Mouse (Mus musculus) adrenal gland, adult 18-20 months (tissue): ENCODE measurements around the gene Cdh23. TPM values are rescaled to one million over a fixed set of nuclear protein-coding genes. Genes with fewer than 3 reads are reported as not detected.

Experiments
- DNase-seq, 2 experiments: peaks; one replicate each; pipeline ENCODE4 v3.0.0; 2021 to 2022; ENCODE audit warnings: low spot score in 2 of 2
- total RNA-seq, 2 experiments: library from RNA; stranded (reverse); gene quantifications; 1 replicate in 1 of 2; 2 replicates in 1 of 2; pipeline ENCODE4 v1.2.3; 2021

Gene Cdh23
- total RNA-seq, 2 experiments from 2014 or later: 1.3 to 1.8 TPM

GRCm38 (mm10) chr10:60289216-60289615, 407.1 kb downstream of the Cdh23 start:
- DNase-seq: no peak

- no peak for DNase-seq
Measured at GRCm38 (mm10) chr10:60287726-60288125, 408.6 kb downstream of the Cdh23 start.

GRCm38 (mm10) chr10:60287161-60287560, 409.1 kb downstream of the Cdh23 start:
- no peak for DNase-seq

DNA sequence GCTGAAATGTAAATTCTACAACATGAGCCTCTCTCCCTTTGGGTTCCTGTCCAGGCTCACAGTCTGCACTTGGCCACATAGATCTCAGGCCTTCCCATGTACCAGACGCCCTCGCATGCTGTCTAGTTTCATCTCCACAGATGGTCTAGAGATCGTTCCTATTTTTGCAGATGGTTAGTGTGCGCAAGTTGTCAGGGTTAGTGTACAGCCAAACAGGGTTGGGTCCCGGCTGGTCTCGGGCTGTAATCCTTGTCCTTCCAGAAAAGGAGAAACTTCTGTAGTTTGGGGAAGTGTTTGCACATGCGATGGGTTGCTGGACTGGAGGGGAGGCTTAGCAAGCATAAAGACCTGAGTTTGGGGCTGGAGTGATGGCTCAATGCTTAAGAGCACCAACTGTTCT, 409.7 kb downstream of the Cdh23 start:
- no peak for DNase-seq

DNA sequence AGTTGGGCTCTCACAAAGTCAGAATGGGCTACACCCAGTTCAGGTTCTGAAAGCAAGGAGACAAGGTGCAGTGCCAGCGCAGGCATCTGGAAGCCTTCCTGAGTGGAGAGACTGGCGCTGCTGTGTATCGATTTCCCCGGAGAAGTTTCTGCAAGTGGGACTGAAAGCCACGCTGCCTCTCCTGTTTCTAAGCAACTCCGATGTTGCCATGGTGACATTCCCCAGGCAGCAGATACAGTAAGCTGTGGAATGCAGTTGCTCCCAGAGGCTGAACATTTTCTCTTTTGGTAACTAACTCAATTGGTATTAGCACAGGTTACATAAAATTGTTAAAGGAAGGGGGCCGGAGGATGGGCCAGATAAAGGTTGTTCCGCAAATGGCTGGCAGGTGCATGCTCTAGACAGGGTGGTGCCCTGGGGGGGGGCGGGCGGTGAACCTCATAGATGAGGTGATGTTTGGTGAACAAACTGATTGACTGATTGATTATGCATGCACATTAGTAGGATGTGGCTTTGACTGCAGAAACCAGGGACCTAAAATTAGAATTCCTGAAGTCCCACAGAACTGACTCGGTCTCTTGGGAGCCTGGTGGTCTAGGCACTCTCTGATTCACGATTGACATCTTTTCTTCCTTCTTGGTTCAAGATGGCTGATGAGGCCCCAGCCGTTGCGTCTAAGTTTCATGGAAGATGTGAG, 410.5 kb downstream of the Cdh23 start:
- no peak for DNase-seq

GRCm38 (mm10) chr10:60285183-60285582, 411.1 kb downstream of the Cdh23 start:
- DNase-seq: no peak

- DNase-seq: no peak
Measured at GRCm38 (mm10) chr10:60284676-60285111, 411.6 kb downstream of the Cdh23 start.

DNA sequence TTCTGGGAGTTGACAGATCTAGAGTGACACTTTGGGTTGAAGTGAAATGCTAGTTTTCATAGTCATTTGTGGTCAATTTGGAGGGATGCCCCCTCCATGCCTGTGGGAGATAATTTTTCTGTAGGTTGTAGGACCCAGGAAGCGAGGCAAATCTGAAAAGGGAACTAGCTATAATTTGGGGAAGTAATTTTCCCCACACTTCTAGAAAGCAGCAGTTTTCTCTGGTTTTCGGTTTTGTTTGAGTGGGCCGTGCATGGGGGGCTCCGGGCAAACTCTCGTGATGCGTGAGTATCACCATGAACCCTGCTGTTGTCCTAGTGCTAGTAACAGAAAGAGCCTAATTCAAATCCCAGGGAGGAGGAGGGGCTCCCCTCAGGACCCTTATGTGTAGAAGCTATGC, 412.0 kb downstream of the Cdh23 start:
- DNase-seq: no peak

- DNase-seq: no peak
Measured at GRCm38 (mm10) chr10:60282116-60283014, 413.9 kb downstream of the Cdh23 start.

DNA sequence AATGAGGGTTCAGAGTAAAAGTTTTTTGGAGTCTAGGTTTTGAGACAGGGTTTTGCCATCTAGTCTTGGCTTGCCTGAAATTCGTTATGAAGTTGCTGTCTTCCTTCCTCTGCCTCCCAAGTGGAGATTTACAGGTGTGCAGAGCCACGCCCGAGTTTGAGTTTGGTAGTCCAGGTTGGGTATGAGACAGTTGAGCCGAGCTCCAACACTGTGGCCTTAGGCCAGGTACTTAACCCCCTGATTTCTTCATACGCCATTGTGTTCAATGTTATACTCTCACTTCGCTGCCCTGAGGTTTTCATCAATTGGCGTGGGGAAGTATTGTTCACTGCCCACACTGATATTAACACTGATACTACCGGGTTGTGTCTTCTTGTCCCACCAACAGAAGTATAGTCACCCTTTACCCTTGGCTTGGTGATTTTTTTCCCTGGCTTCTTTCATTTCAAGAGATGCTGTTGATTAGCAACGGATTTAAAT, 414.7 kb downstream of the Cdh23 start:
- no peak for DNase-seq

- no peak for DNase-seq
Measured at GRCm38 (mm10) chr10:60280353-60280752, 415.9 kb downstream of the Cdh23 start.

GRCm38 (mm10) chr10:60279941-60280301, 416.4 kb downstream of the Cdh23 start:
- DNase-seq: peak in 1 of 2 experiments; percentile 61

- DNase-seq: no peak
Measured at GRCm38 (mm10) chr10:60279290-60279940, 416.9 kb downstream of the Cdh23 start.

DNA sequence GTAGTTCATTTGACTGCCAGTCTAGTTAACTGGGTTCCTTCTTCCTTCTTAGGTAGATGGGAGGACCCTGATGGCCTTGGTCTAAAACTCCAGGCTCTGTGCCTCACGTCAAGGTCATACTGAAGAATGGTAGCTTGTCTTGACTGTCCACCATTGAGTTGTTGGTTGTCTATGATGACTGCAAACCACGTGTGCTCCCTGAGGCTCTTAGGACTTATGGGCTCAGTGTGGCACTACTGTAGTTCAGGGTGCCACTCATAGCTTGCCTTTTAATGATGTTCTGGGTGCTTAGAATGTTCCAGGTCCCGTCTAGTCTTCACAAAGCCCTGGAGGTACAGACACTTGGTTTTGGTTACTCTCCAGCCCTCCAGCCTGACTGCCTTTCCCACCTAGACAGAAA, 417.5 kb downstream of the Cdh23 start:
- DNase-seq: no peak

GRCm38 (mm10) chr10:60278006-60278399, 418.3 kb downstream of the Cdh23 start:
- no peak for DNase-seq

DNA sequence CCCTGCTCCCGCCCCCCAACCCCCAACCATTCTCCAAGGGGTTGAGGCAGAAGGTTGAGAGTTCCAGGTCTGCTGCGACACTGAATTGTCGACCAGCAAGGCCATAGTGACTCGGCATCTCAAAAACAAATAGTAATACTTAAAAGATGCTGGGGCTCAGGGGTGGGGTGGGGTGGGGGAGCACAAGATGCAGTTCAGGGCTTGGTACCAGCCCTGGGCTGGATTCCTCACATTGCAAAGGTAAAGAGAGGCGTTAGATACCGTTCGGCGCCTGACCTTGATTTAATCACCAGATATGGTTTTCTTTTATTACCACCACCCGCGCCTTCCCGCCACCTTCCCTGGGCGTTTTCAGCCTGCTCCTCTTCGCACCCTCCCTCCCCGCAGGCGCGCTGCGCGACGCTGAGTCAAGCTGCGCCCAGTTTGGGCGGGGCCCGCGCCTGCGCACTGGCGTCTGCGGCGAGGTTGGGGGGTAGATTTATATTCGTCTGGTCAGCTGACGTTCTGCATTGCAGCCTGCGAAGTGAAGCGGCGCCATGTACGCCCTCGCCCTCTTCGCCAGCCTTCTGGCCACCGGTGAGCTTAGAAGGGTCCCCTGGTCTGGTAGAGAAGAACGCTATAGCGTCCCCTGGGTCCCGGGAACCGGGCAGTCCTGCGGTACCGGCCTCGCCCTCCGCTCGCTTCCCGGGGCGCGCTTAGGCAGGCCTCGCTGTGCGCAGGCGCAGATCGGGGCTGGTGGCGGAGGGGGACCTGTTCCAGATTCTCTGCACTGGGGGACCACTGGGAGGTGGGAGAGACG, 418.9 kb downstream of the Cdh23 start, which contains the start of gene Psap:
Gene Psap (plus strand): TSS at position 421 of the 799 bp plus-strand sequence.
- DNase-seq: peak; percentile 96 to 98

DNA sequence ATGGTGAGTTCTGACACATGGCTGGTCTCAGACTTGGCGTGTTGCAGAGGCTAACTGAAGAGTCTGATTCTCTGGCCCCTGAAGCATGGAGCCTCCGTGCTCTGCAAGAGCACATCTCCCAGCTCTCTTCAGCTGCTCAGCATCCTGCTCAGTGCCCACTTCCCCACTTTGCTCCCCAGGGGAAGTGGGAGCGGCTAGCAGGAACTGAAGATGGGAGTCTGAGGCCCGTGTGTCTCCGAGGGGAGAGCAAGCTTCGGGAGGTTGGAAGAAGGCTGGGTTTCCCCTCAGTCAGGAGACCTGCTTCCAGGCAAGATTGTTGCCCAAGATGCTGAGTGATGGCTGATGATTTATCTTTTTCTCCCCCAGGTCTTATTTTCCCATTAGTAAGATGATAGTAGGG, 422.9 kb downstream of the Cdh23 start:
- no peak for DNase-seq

GRCm38 (mm10) chr10:60272241-60272640, 424.0 kb downstream of the Cdh23 start:
- no peak for DNase-seq

DNA sequence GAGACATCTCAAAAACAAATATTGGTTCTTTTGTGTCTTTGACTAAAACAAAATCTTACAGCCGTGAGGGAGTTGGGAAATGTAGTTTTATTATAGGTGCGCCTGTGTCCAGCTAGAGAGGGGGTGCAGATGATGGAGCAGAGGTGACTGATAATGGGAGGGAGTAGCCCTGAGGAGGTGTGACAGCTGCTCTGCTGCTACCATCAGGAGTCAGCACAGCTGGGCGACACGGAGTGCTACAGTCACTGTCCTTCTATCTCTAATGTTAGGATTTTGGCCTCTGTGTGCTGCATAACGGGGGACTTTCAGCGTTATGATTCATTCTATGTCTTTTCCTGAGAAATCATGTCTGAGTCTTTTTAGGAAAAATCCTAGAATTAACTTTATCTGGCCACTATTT, 425.3 kb downstream of the Cdh23 start:
- no peak for DNase-seq

GRCm38 (mm10) chr10:60269141-60270064, 426.9 kb downstream of the Cdh23 start:
- no peak for DNase-seq
